Mouse (Mus musculus) thymus, postnatal 0 days (tissue): ENCODE results near the gene Scgb2b7. TPM values are rescaled to one million over a fixed set of nuclear protein-coding genes. Genes with fewer than 3 reads are reported as not detected.
"Not testable (repeated sequence)": the region's sequence is repeated elsewhere in the genome, so short reads cannot be mapped to it uniquely, and the experiment has no call there.

Experiments used
- DNase-seq: peaks from one replicate; pipeline ENCODE4 v3.0.0-alpha.2; 2015; ENCODE audit warnings: low spot score
- polyA plus RNA-seq: library from polyadenylated mRNA; unstranded; fragments of >200 nt; fragmentation: Nextera tagmentation; extraction: Ambion mirVana; gene quantifications from 2 replicates; pipeline ENCODE4 v1.2.1, GENCODE M21; 2015

Scgb2b7 gene
- not detected in 2 replicates for polyA plus RNA-seq

- not testable (repeated sequence) for DNase-seq
Measured at GRCm38 (mm10) chr7:31705657-31706056, at the start of gene Scgb2b7. TSS of gene Scgb2b7 (minus strand) at chr7:31705757.

GRCm38 (mm10) chr7:31712365-31712764, 6.8 kb upstream of the Scgb2b7 start, which contains the start of gene Scgb1b7:
TSS of gene Scgb1b7 (plus strand) at chr7:31712665.
- not testable (repeated sequence) for DNase-seq

Other genes with a start within 250 kb of the Scgb2b7 start
- gene Scgb1b7, start 6.9 kb upstream of the Scgb2b7 start, polyA plus RNA-seq: not detected in 2 replicates